Mouse (Mus musculus): ENCODE data around the gene Cdca4.

The Cdca4 gene

GRCm38 (mm10) chr12:112800476-112800875, 28.7 kb downstream of the Cdca4 start:
- in situ Hi-C loops (cut with MseI, MboI) = loop anchor here in 1 of 2 experiments (5.0 kb wide), 1 partner anchor 37 kb away; no protein-coding TSS in a partner anchor

GRCm38 (mm10) chr12:112799237-112799970, 29.8 kb downstream of the Cdca4 start:
- in situ Hi-C loops (cut with MseI, MboI) = no loop called here

DNA sequence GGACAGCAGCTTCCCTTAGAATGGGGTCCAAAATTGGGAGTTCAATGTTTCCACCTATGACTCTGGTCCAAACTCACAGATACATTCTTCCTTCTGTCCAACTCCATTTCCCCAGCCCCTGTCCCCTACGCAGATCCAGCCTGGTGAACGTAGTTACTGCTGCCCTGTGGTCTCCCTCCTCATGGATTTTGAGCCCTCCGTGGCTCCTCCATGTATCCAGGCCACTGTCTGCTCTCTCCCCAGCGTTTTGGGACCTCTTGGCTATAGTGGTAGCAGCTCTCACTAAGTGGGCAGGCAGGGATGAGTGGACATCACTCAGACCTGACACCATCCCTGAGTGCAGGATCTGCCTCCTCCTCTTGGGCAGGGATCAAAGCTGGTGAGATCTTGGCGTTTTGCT, 30.5 kb downstream of the Cdca4 start:
- in situ Hi-C loops (cut with MseI, MboI) = no loop called here

- in situ Hi-C loops (cut with MseI, MboI) = no loop called here
These were observed 30.9 kb downstream of the Cdca4 start for GRCm38 (mm10) chr12:112798332-112798681.

GRCm38 (mm10) chr12:112797672-112798331, 31.4 kb downstream of the Cdca4 start:
- in situ Hi-C loops (cut with MseI, MboI) = no loop called here

DNA sequence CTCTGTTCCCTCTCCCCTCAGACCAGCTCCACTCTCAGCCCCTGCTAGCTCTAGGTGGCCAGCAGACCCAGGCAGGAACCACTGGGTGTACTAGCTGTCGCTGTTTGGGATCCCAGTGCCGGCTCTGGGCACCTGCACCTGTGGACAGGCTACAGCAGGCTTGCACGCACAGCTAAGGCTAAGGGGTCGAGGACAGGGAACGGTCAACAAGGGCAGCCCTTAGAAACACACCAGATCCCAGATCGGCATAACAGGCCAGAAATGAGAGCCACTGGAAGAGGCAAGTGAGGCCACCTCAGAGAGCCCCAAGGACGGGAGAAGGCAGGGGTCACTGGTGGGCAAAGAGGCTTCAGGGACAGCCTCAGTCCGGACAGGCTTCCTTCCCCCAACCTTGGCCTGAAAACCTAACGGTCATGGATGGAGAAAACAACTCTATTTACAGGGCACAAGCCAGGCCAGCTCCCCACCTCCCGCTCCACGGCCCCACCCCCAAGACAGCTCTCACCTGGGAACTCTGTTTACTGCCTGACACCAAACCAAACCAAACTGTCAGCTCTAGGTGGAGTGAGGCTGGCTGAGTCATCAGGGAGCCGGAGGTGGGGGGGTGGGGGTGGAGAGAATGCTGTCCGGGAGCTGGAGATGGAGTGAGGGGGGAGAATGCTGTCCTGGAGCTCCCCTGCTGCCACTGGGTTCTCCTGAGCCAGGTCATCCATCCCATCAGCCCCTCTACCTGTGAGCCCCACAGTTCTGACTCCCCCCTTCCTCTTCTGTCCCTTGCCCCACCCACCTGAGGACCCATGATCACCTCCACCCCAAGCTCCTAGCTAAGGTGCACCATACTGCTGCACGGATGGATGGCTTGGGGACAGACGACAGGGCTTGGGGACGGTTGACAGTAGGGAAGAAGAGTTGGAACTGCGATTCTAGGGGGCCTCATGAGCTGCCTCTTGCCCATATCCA, 32.4 kb downstream of the Cdca4 start:
- in situ Hi-C loops (cut with MseI, MboI) = no loop called here

GRCm38 (mm10) chr12:112795466-112796104, 33.6 kb downstream of the Cdca4 start:
- in situ Hi-C loops (cut with MseI, MboI) = no loop called here

DNA sequence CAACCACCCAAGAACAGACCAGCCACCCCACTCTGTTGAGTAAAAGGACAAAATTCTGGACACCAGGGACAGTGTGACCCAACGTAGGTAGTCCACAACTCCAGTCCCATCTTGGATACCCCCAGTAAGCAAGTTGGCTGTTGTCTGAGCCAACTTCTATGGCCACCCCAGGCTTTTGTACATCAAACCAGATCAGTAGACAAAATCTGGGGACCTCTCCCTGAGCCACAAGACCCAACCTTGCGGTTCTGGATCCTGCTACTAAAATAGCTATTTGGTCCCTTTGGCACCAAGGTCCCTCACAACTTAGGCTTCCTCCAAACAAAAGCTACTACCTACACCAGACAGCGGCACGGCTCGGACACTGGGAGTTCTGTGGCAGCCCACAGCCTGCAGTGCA, 34.2 kb downstream of the Cdca4 start:
- in situ Hi-C loops (cut with MseI, MboI) = no loop called here

DNA sequence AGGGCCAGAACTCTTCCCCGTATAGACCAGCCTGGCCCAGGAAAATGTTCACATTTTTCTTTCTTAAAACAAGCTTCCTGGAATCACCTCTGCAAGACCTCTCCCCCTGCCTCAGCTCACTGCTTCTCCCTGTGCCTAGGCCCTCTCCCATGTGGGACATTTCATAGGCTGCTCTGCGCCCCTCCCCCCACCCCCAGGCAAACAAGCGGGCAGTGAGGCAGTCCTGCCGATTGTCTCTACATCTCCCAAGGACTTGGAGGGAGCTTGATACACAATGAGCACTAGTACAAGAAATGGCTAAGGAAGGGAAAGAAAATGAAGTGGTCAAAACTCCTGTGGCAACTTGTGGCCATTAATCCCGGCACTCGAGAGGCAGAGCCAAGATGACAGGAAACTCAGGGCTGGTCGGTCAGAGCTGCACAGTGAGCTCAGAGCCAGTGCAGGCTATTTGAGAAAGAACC, 34.8 kb downstream of the Cdca4 start:
- in situ Hi-C loops (cut with MseI, MboI) = no loop called here

DNA sequence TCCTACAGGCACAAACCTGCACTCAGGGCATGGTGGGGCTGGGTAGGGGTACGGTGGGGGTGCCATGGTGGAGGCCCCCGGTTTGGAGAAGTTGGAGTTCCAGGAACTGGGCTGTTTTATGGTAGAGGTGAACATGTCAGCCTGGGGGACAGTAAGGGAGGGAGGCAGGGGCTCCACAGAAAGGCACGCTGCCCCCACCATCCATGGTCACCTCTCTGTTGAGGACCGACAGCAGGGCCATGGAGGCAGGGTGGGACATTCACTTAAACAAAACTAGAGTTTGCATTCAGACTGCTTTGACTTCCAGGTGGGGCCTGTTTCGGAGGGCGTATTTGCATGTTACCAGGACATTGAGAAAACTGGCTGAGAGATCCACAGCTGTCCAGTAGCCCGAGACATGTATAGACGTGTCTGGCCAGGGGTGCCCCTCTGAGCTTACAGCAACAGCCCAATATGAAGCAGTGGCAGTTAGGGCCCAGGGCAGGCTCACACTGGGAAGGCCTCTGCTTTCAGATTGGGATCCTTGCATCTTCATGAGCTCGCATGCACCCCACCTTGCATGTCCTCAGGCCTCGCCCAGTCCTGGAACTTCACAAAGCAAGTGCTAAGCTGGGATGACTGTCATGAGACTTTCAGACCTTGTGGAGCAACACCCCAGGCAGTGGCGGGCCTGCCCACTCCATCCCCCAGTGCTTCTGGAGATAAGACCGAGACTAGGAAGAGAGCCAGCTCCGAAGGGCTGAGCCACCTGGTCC, 35.4 kb downstream of the Cdca4 start:
- in situ Hi-C loops (cut with MseI, MboI) = no loop called here

DNA sequence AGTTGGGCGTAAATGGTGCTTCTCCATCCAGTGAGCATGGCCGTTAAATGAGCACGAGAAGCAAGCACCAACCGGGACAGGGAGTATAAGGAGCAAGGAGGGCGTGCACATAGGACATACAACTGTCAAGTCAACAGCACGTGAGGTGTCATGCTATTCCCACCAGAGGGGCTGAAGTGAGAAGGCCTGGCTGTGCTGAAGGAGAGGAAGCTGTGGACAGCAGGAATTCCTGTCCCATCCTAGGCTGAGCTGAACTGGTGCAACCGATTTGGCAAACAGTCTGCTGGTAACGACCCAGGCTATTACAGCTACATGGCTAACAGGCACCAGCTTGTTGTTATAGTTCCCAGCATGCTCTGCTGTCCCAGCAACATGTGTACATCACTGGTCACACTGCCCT, 38.2 kb downstream of the Cdca4 start:
- in situ Hi-C loops (cut with MseI, MboI) = no loop called here

DNA sequence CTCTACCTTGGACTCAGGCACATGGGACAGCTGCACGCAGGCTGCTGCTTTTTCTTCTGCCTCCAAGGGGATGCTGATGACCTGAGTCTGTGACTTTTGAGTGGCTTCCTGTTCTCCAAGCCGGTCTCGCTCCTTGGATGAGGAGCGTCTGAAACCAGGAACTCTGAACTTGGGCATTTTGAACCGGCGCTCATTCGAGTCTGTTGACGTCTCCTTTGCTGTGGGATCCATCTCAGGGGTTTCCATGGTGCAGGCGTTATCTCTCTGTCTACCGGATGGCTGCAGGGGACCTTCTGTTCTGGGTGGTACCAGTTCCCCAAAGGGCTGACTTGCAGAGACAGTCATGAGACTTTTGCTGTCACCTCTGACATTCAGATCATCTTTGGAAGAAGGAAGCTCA, 54.7 kb downstream of the Cdca4 start:
- in situ Hi-C loops (cut with MseI, MboI) = no loop called here

DNA sequence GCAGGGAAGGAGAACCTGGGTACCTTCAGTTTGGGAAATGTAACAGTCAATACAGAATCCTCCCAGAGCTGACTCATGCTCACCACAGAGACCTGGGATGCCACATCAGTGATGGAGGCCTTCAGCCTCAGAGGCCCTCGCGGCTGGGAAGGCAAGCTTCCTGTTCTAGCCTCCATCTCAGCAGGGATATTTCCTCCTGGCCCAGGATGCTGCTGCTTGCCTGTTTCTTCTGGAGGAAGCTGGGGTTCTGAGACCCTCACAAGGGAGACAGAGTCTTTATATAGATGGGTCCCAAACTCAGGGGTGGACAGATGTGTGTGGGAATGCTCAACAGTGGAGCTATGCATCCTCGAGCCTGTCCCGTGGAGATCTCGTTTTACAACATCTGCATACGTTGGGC, 55.2 kb downstream of the Cdca4 start:
- in situ Hi-C loops (cut with MseI, MboI) = no loop called here

- in situ Hi-C loops (cut with MseI, MboI) = no loop called here
These were observed 55.9 kb downstream of the Cdca4 start for GRCm38 (mm10) chr12:112773366-112773765.

- in situ Hi-C loops (cut with MseI, MboI) = no loop called here
These were observed 56.9 kb downstream of the Cdca4 start for GRCm38 (mm10) chr12:112772306-112772705.

DNA sequence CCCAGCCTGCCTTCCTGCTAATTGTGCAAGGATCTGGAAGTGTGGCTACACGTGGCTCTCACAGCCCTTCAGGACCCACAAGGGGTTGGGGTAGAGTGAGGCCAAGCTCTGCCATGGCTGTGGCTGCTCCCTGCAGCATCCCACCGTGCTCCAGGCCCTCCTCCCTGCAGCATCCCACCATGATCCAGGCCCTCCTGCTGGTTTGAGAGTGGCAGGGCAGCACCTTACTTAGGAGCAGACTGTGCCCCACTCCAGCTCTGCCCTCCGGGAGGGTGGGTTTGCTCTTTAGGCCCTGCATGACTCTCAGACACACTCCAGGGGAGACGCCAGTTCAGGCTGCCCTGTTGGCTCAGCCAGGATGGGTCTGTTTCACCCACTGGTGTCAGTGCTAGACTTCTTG, 58.8 kb downstream of the Cdca4 start:
- in situ Hi-C loops (cut with MseI, MboI) = no loop called here
